Mouse (Mus musculus): Measurements from ENCODE around the gene Gzmf.

DNA sequence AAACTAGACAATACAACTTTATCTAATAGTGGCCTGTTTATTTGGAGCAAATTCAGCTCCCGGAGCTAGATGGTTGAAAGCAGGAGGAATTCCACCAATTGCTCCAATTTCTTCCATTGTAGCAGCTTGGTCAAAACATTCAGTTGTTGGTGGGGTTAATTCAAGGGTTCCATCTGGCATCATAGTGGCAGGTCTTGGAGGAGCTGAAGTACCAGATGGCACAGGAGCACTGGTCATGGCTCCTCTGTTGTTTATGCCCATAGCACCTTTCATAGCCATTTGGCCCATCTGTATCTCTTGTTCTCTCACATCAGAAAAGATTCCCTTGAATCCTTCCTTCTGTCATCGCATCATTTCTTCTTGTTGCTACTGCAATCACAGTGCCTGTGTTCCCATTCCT, 49.1 kb downstream of the Gzmf start:
- TF ChIP-seq CTCF (IDR thresholded peaks at IDR 0.05; ENCODE audit: low read depth) (no peak), EP300 (IDR thresholded peaks at IDR 0.05; ENCODE audit: low read depth) (no peak)
